Mouse (Mus musculus) left cerebral cortex, postnatal 4 days (tissue): ENCODE data around the gene Kremen2. TPM values are rescaled to one million over a fixed set of nuclear protein-coding genes. Genes with fewer than 3 reads are reported as not detected.

Source experiments
- total RNA-seq, 2 experiments: library from RNA; stranded (reverse); gene quantifications; 2 replicates each; pipeline ENCODE4 v1.2.3; 2021

Gene Kremen2
- total RNA-seq, 2 experiments from 2014 or later, result 0.46 to 0.87 TPM

Other genes starting within 250 kb of the Kremen2 start
- 1 to 10 TPM; 6.4 to 7.3 TPM for gene Zfp213, start 181.6 kb downstream of the Kremen2 start, total RNA-seq
- gene Zfp13, start 146.3 kb downstream of the Kremen2 start, total RNA-seq, result 10 to 100 TPM; 42.1 to 42.4 TPM
- gene Zscan10, start 145.0 kb downstream of the Kremen2 start, total RNA-seq, result not detected
- gene Mmp25, start 100.6 kb downstream of the Kremen2 start, total RNA-seq, result 1 to 10 TPM; 1.5 TPM
- gene Bicdl2, start 85.3 kb downstream of the Kremen2 start, total RNA-seq, result not detected
- gene Hcfc1r1, start 72.2 kb downstream of the Kremen2 start, total RNA-seq, result 100 to 1,000 TPM; 119 to 126 TPM
- 10 to 100 TPM; 14.3 to 16.2 TPM for gene Thoc6, start 72.0 kb downstream of the Kremen2 start, total RNA-seq
- 1 to 10 TPM; 1.3 to 1.9 TPM for gene Tnfrsf12a, start 68.4 kb downstream of the Kremen2 start, total RNA-seq
- under 1 TPM in 1 of 2 experiments, not detected in 1; 0.24 TPM for gene Cldn6, start 66.6 kb downstream of the Kremen2 start, total RNA-seq
- under 1 TPM in 1 of 2 experiments, not detected in 1; 0.32 TPM for gene Cldn9, start 61.8 kb downstream of the Kremen2 start, total RNA-seq
- under 1 TPM in 1 of 2 experiments, not detected in 1; 0.32 TPM for gene 1520401A03Rik, start 23.1 kb downstream of the Kremen2 start, total RNA-seq
- gene Pkmyt1, start 19.5 kb downstream of the Kremen2 start, total RNA-seq, result 1 to 10 TPM; 8.1 to 8.4 TPM
- gene Paqr4, start 5.0 kb downstream of the Kremen2 start, total RNA-seq, result 10 to 100 TPM; 46.4 to 50.7 TPM
- 10 to 100 TPM; 87.6 to 92.3 TPM for gene Flywch1, start 25.8 kb upstream of the Kremen2 start, total RNA-seq
- 10 to 100 TPM; 19.4 to 20.2 TPM for gene Flywch2, start 40.2 kb upstream of the Kremen2 start, total RNA-seq
- gene Srrm2, start 44.7 kb upstream of the Kremen2 start, total RNA-seq, result 100 to 1,000 TPM; 518 to 552 TPM
- 100 to 1,000 TPM; 435 to 447 TPM for gene Elob, start 83.3 kb upstream of the Kremen2 start, total RNA-seq
- under 1 TPM; 0.34 to 0.48 TPM for gene Prss33, start 90.2 kb upstream of the Kremen2 start, total RNA-seq
- 1 to 10 TPM in 1 of 2 experiments, under 1 TPM in 1; 0.74 to 1.4 TPM for gene Prss32, start 98.0 kb upstream of the Kremen2 start, total RNA-seq
- 1 to 10 TPM; 3.8 to 4.7 TPM for gene Prss41, start 98.3 kb upstream of the Kremen2 start, total RNA-seq
- not detected for gene Prss21, start 122.2 kb upstream of the Kremen2 start, total RNA-seq
- not detected for gene Dcpp1, start 135.0 kb upstream of the Kremen2 start, total RNA-seq
- not detected for gene Dcpp2, start 135.0 kb upstream of the Kremen2 start, total RNA-seq
- not detected for gene Dcpp3, start 171.6 kb upstream of the Kremen2 start, total RNA-seq
- gene Sbp, start 195.8 kb upstream of the Kremen2 start, total RNA-seq, result not detected
- not detected for gene Sbpl, start 209.4 kb upstream of the Kremen2 start, total RNA-seq
- under 1 TPM in 1 of 2 experiments, not detected in 1; 0.22 TPM for gene Prss30, start 234.7 kb upstream of the Kremen2 start, total RNA-seq